Mouse (Mus musculus) heart, adult 2 months (tissue): ENCODE measurements around the gene Arhgap23. TPM values are rescaled to one million over a fixed set of nuclear protein-coding genes. Genes with fewer than 3 reads are reported as not detected.

ENCODE experiments used
- DNase-seq, 2 experiments: peaks; one replicate each; pipeline ENCODE4 v3.0.0; 2021
- H3K27ac ChIP-seq: fragments of 200-600 bp; 2 replicates; pipeline ENCODE4 v1.8.1; 2022
- H3K27me3 ChIP-seq: fragments of 200-500 bp; 2 replicates; pipeline ENCODE4 v1.6.1; 2012; ENCODE audit warnings: mild to moderate bottlenecking, low read length, inconsistent platforms, mixed read lengths; ENCODE audit not compliant: control insufficient read depth, insufficient read depth
- H3K36me3 ChIP-seq: fragments of 200-500 bp; 2 replicates; pipeline ENCODE4 v1.6.1; 2012; ENCODE audit warnings: low read length, inconsistent platforms; ENCODE audit not compliant: control insufficient read depth, insufficient read depth
- H3K4me1 ChIP-seq: fragments of 200-500 bp; 2 replicates; pipeline ENCODE4 v1.6.1; 2011; ENCODE audit warnings: low read length; ENCODE audit not compliant: control insufficient read depth, insufficient read depth
- H3K4me3 ChIP-seq: fragments of 200-600 bp; 2 replicates; pipeline ENCODE4 v1.8.1; 2022
- H3K79me2 ChIP-seq: fragments of 200-500 bp; replicated peaks from 2 replicates; pipeline ENCODE4 v1.6.1; 2012; ENCODE audit warnings: mild to moderate bottlenecking, inconsistent platforms, low read length, moderate library complexity, mixed read lengths; ENCODE audit not compliant: control insufficient read depth, insufficient read depth
- H3K9ac ChIP-seq: fragments of 200-500 bp; 2 replicates; pipeline ENCODE4 v1.6.1; 2012; ENCODE audit warnings: low read depth, mild to moderate bottlenecking, control low read depth, inconsistent platforms, low read length, mixed read lengths
- CTCF ChIP-seq: fragments of 200-600 bp; IDR thresholded peaks from 2 replicates; pipeline ENCODE4 v1.8.1; 2022; ENCODE audit warnings: antibody characterized with exemption, mild to moderate bottlenecking, moderate library complexity
- EP300 ChIP-seq: fragments of 200-500 bp; IDR thresholded peaks from 2 replicates; pipeline ENCODE4 v1.6.1; 2011; ENCODE audit warnings: low read depth, low read length, control low read depth; ENCODE audit not compliant: insufficient read depth
- POLR2A ChIP-seq: fragments of 200-500 bp; IDR thresholded peaks from 2 replicates; pipeline ENCODE4 v1.6.1; 2011; ENCODE audit warnings: mild to moderate bottlenecking, low read depth, low read length, control low read depth; ENCODE audit not compliant: insufficient read depth
- WGBS: fragments of 180-500 bp; shearing (Covaris S2); methylation state at CpG from one replicate; pipeline ENCODE4 v1.1.7; 2018; 5-methylcytosine and 5-hydroxymethylcytosine counted together
- intact Hi-C: fragments of 180-260 bp; cut with DNase I; formaldehyde crosslinking; loops from one replicate; pipeline ENCODE4 v1.15.1; 2025
- polyA plus RNA-seq: library from polyadenylated mRNA; depleted of rRNA; stranded (reverse); fragments of >200 nt; gene quantifications from 2 replicates; pipeline ENCODE4 v1.2.3, GENCODE M21; 2012
- total RNA-seq, 2 experiments: library from RNA; stranded (reverse); gene quantifications; 2 replicates each; pipeline ENCODE4 v1.2.3; 2021

The Arhgap23 gene
- total and polyA plus RNA-seq, 3 experiments: 12.8 to 18.4 (median 13.7) TPM

- 2% methylated on average over 36 of the region's 36 CpGs for WGBS
- intact Hi-C loops: no loop called here
Observed at GRCm38 (mm10) chr11:97536835-97537579, 121.7 kb downstream of the Arhgap23 start.

DNA sequence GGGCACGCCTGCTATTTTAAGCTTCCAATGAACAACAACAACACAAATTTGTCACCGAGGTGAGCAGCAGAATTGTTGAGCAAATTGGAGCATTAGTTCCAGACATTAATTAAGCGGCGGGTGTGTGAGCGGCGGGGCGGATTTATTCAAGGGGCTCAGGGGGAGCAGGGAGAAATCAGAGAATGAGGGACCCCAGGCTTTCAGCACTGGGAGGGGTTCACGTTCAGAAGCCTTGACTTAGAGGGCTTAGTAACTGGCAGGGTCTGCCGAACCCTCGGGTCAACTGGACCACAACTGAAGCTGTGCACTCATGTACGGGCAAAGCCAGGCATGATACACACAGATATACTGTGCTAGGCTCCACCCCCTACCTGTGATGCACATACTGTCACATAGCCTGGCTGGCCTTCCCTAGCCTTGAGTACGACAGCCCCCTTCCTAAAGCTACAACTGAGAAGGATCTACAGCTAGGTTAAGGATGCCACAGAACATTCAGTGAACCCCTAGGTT is 122.3 kb downstream of the Arhgap23 start:
- no peak for DNase-seq
- Histone ChIP-seq H3K27me3 (peaks cover 27% of the 10 kb centered on the region), H3K79me2 (no peaks in the 10 kb centered on the region), H3K9ac (no peak overlapping the region), H3K27ac (no peak overlapping the region), H3K4me3 (no peak overlapping the region), H3K36me3 (no peaks in the 10 kb centered on the region), H3K4me1 (no peaks in the 10 kb centered on the region)
- intact Hi-C loops: no loop called here
- 45% methylated on average over 12 of the region's 12 CpGs for WGBS
- TF ChIP-seq EP300 (no peak), CTCF (no peak), POLR2A (no peak)

More at GRCm38 (mm10) chr11:97536835-97537579, 121.7 kb downstream of the Arhgap23 start:
- H3K27me3 ChIP-seq: peaks cover 27% of the 10 kb centered on the region
- TF ChIP-seq POLR2A (no peak), CTCF (peak; percentile 10; the same call in 1 of the 2 replicates)
- no peaks in the 10 kb centered on the region for H3K4me1 ChIP-seq
- H3K36me3 ChIP-seq: no peaks in the 10 kb centered on the region
- no peak overlapping the region for H3K27ac ChIP-seq
- no peak overlapping the region for H3K9ac ChIP-seq
- H3K4me3 ChIP-seq: peak overlapping the region; percentile 10; the same call in 1 of the 2 replicates
- no peaks in the 10 kb centered on the region for H3K79me2 ChIP-seq
- DNase-seq: no peak

- H3K36me3 ChIP-seq: no peaks in the 10 kb centered on the region
- TF ChIP-seq POLR2A (no peak), EP300 (no peak), CTCF (no peak)
- no peak for DNase-seq
- H3K27ac ChIP-seq: no peak overlapping the region
- no peak overlapping the region for H3K4me3 ChIP-seq
- H3K27me3 ChIP-seq: peaks cover 19% of the 10 kb centered on the region
- H3K79me2 ChIP-seq: no peaks in the 10 kb centered on the region
- 79% methylated on average over 5 of the region's 5 CpGs for WGBS
- no peak overlapping the region for H3K9ac ChIP-seq
- no peaks in the 10 kb centered on the region for H3K4me1 ChIP-seq
- intact Hi-C loops: no loop called here
Observed at GRCm38 (mm10) chr11:97539622-97540021, 124.3 kb downstream of the Arhgap23 start.

GRCm38 (mm10) chr11:97540136-97540535 is 124.8 kb downstream of the Arhgap23 start:
- TF ChIP-seq POLR2A (no peak), CTCF (no peak), EP300 (no peak)
- no peak overlapping the region for H3K27ac ChIP-seq
- H3K36me3 ChIP-seq: no peaks in the 10 kb centered on the region
- WGBS: 44% methylated on average over 3 of the region's 3 CpGs
- H3K79me2 ChIP-seq: no peaks in the 10 kb centered on the region
- H3K27me3 ChIP-seq: peaks cover 14% of the 10 kb centered on the region
- no peak overlapping the region for H3K4me3 ChIP-seq
- no peak overlapping the region for H3K9ac ChIP-seq
- intact Hi-C loops: no loop called here
- H3K4me1 ChIP-seq: no peaks in the 10 kb centered on the region
- DNase-seq: no peak

- no peak overlapping the region for H3K27ac ChIP-seq
- H3K9ac ChIP-seq: no peak overlapping the region
- DNase-seq: no peak
- WGBS: 32% methylated on average over 3 of the region's 3 CpGs
- no peaks in the 10 kb centered on the region for H3K79me2 ChIP-seq
- H3K4me1 ChIP-seq: no peaks in the 10 kb centered on the region
- TF ChIP-seq EP300 (no peak), POLR2A (no peak), CTCF (no peak)
- H3K36me3 ChIP-seq: no peaks in the 10 kb centered on the region
- intact Hi-C loops: no loop called here
- H3K4me3 ChIP-seq: no peak overlapping the region
- peaks cover 12% of the 10 kb centered on the region for H3K27me3 ChIP-seq
Observed at GRCm38 (mm10) chr11:97540604-97541003, 125.3 kb downstream of the Arhgap23 start.

DNA sequence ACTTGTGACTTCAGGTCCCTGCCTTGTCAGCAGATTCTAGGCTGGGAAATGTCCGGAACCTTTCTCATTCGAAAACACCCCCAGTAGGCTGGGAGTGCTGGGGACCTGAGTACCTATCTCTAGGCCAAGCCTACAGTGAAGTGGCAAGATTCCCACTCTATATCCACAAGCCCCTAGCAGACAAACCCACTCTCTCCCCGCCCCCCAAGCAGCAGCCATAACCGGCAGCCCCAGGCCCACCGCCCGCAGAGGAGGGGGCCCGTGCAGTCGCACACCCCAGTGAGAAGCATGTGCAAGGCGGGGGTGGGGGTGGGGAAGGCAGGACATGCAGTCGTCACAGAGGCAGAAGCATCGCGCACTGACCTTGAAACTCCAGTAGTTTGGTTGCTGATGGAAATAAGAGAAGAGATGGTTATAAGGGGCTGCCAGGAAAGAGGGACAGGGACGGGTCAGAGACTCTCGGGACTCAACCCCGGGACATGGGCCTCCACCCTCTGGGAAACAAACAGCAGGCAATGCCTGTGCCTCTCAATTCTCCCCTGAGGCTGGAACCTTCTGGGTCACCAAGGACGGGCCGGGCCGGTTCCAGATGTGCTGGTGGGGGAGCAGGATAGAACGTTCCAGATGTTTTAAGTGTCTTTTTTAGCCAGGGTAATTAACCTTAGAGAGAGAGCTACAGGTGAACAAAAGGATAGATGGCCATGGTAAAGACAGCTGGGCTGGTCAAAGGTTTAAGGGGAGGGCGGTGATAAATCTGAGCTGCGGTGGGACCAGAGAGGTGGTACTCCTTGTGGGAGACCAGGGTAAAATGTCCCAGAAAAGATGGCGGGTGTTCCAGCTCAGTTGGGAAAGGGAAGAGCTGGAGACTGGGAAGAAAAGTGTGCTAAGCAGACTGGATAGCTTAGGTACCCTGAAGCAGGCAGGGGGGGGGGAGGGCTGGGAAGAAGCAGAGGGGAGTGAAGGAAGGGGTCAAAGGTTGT is 127.1 kb downstream of the Arhgap23 start:
- Histone ChIP-seq H3K36me3 (no peaks in the 10 kb centered on the region), H3K4me1 (no peaks in the 10 kb centered on the region), H3K79me2 (no peaks in the 10 kb centered on the region), H3K27me3 (peaks cover 14% of the 10 kb centered on the region), H3K9ac (no peak overlapping the region), H3K27ac (no peak overlapping the region), H3K4me3 (no peak overlapping the region)
- 82% methylated on average over 22 of the region's 22 CpGs for WGBS
- intact Hi-C loops: no loop called here
- DNase-seq: no peak
- no peak for TF ChIP-seq POLR2A
- TF ChIP-seq EP300: no peak
- no peak for TF ChIP-seq CTCF
